Comparison of ENCODE assay signal across 15 mouse cellular contexts in the genomic region with DNA sequence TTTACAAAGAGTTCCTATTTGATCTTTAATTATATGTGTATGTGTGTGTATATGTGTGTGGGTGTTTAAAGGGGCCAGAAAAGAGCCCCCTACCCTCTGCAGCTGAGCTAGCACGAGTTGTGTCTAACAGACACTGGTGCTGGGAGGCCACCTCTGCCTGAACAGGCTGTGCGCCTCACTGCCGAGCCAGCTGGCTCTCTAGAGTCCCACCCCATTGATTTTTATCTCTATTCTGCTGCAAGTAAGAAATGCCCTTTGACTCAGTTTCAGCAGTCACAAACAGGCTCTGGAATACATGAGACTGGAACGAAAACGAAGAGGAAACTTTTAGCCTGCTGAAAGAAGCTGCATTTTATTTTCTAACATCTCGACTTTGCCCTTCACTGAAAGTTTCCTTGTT. TPM values are rescaled to one million over a fixed set of nuclear protein-coding genes. Genes with fewer than 3 reads are reported as not detected.
A peak's percentile ranks its signal among the peaks of the same experiment; 100 is the strongest.
DNase-seq lines count a peak whose midpoint lies in the region; ATAC-seq lines count a peak whose summit lies in the region.
"Had no signal": no experiment of that assay in that cellular context is flagged by ENCODE, and none has a peak within 500 bp of the region (broad histone marks: within the 10 kb centered on the region; RNA-seq: fewer than 3 reads in every experiment).

No protein-coding gene starts in this region.

- 56% methylated on average over 6 of the region's 6 CpGs for WGBS in embryonic facial prominence, embryonic 14.5 days
- WGBS in embryonic facial prominence, embryonic 10.5 days = 64% methylated on average over 6 of the region's 6 CpGs
- 53% methylated on average over 6 of the region's 6 CpGs for WGBS in kidney, embryonic 14.5 days
- 66% methylated on average over 6 of the region's 6 CpGs for WGBS in midbrain, embryonic 14.5 days
- 65% methylated on average over 6 of the region's 6 CpGs for WGBS in midbrain, embryonic 13.5 days
- WGBS in stomach, embryonic 16.5 days = 52% methylated on average over 6 of the region's 6 CpGs

- no peaks in the 10 kb centered on the region for H3K36me3 ChIP-seq in embryonic facial prominence, embryonic 14.5 days (ENCODE audit: control insufficient read depth, insufficient read depth, low read length)
- no peaks in the 10 kb centered on the region for H3K36me3 ChIP-seq in embryonic facial prominence, embryonic 10.5 days (replicated peaks)
- no peaks in the 10 kb centered on the region for H3K36me3 ChIP-seq in kidney, embryonic 14.5 days (ENCODE audit: control insufficient read depth, insufficient read depth, low read length)
- no peaks in the 10 kb centered on the region for H3K36me3 ChIP-seq in midbrain, embryonic 14.5 days (ENCODE audit: control insufficient read depth, insufficient read depth, low read length)
- H3K36me3 ChIP-seq in midbrain, embryonic 13.5 days = no peaks in the 10 kb centered on the region
- no peaks in the 10 kb centered on the region for H3K36me3 ChIP-seq in stomach, embryonic 16.5 days (ENCODE audit: control insufficient read depth, insufficient read depth, low read length)
- H3K36me3 ChIP-seq: hindbrain, embryonic 12.5 days; liver, embryonic 15.5 days had no signal

- H3K27me3 ChIP-seq in embryonic facial prominence, embryonic 14.5 days (replicated peaks; ENCODE audit: control insufficient read depth, insufficient read depth, low read length) = no peaks in the 10 kb centered on the region
- H3K27me3 ChIP-seq in embryonic facial prominence, embryonic 10.5 days (replicated peaks; ENCODE audit: low read depth, poor library complexity, severe bottlenecking) = no peaks in the 10 kb centered on the region
- H3K27me3 ChIP-seq in kidney, embryonic 14.5 days (ENCODE audit: control insufficient read depth, insufficient read depth, low read length) = no peaks in the 10 kb centered on the region
- H3K27me3 ChIP-seq in midbrain, embryonic 14.5 days (ENCODE audit: control insufficient read depth, insufficient read depth, low read length) = no peaks in the 10 kb centered on the region
- no peaks in the 10 kb centered on the region for H3K27me3 ChIP-seq in midbrain, embryonic 13.5 days
- no peaks in the 10 kb centered on the region; the same call in 1 of the 2 replicates for H3K27me3 ChIP-seq in stomach, embryonic 16.5 days (ENCODE audit: control insufficient read depth, insufficient read depth, low read length)
- H3K27me3 ChIP-seq: hindbrain, embryonic 12.5 days; liver, embryonic 15.5 days had no signal

- H3K27ac ChIP-seq in embryonic facial prominence, embryonic 14.5 days (replicated peaks; ENCODE audit: low read depth, low read length) = no peak overlapping the region
- H3K27ac ChIP-seq in embryonic facial prominence, embryonic 10.5 days (replicated peaks) = no peak overlapping the region
- no peak overlapping the region for H3K27ac ChIP-seq in kidney, embryonic 14.5 days (ENCODE audit: low read depth, low read length)
- no peak overlapping the region for H3K27ac ChIP-seq in midbrain, embryonic 14.5 days (replicated peaks; ENCODE audit: low read depth, low read length)
- H3K27ac ChIP-seq in midbrain, embryonic 13.5 days = no peak overlapping the region
- H3K27ac ChIP-seq in stomach, embryonic 16.5 days (ENCODE audit: low read length) = 0 out of 2 replicates have a peak overlapping the region, but pooled peaks have one; percentile 2
- H3K27ac ChIP-seq: hindbrain, embryonic 12.5 days; liver, embryonic 15.5 days had no signal

- H3K9me3 ChIP-seq in embryonic facial prominence, embryonic 14.5 days (ENCODE audit: control insufficient read depth, low read length) = no peaks in the 10 kb centered on the region
- H3K9me3 ChIP-seq in embryonic facial prominence, embryonic 10.5 days = no peaks in the 10 kb centered on the region
- no peaks in the 10 kb centered on the region for H3K9me3 ChIP-seq in kidney, embryonic 14.5 days (ENCODE audit: control insufficient read depth, low read length)
- H3K9me3 ChIP-seq in midbrain, embryonic 14.5 days (ENCODE audit: control insufficient read depth, low read length) = no peaks in the 10 kb centered on the region
- no peaks in the 10 kb centered on the region for H3K9me3 ChIP-seq in midbrain, embryonic 13.5 days
- H3K9me3 ChIP-seq in stomach, embryonic 16.5 days (replicated peaks; ENCODE audit: control insufficient read depth, low read length) = no peaks in the 10 kb centered on the region
- H3K9me3 ChIP-seq: hindbrain, embryonic 12.5 days; liver, embryonic 15.5 days had no signal

- ATAC-seq in embryonic facial prominence, embryonic 14.5 days (ENCODE audit: low read depth) = no peak
- ATAC-seq in kidney, embryonic 14.5 days (ENCODE audit: low FRiP score, low TSS enrichment) = peak; percentile 80
- no peak for ATAC-seq in midbrain, embryonic 14.5 days (ENCODE audit: low FRiP score, low TSS enrichment)
- ATAC-seq in midbrain, embryonic 13.5 days = no peak
- ATAC-seq in stomach, embryonic 16.5 days (ENCODE audit: insufficient read depth, low FRiP score) = peak; percentile 68
- ATAC-seq: Patski had no signal

- H3K4me2 ChIP-seq in embryonic facial prominence, embryonic 14.5 days (ENCODE audit: low read depth, low read length) = no peak overlapping the region
- no peak overlapping the region for H3K4me2 ChIP-seq in kidney, embryonic 14.5 days (replicated peaks; ENCODE audit: low read depth, low read length)
- H3K4me2 ChIP-seq in midbrain, embryonic 14.5 days (ENCODE audit: low read length) = no peak overlapping the region
- no peak overlapping the region for H3K4me2 ChIP-seq in midbrain, embryonic 13.5 days (replicated peaks)
- H3K4me2 ChIP-seq in stomach, embryonic 16.5 days (ENCODE audit: low read depth, low read length) = 0 out of 2 replicates have a peak overlapping the region, but pooled peaks have one; percentile 2
- H3K4me2 ChIP-seq: hindbrain, embryonic 12.5 days; liver, embryonic 15.5 days had no signal

- no peaks in the 10 kb centered on the region for H3K4me1 ChIP-seq in embryonic facial prominence, embryonic 14.5 days (ENCODE audit: control insufficient read depth, insufficient read depth, low read length)
- H3K4me1 ChIP-seq in embryonic facial prominence, embryonic 10.5 days = no peaks in the 10 kb centered on the region
- no peaks in the 10 kb centered on the region for H3K4me1 ChIP-seq in kidney, embryonic 14.5 days (ENCODE audit: control insufficient read depth, insufficient read depth, low read length)
- H3K4me1 ChIP-seq in midbrain, embryonic 14.5 days (ENCODE audit: control insufficient read depth, insufficient read depth, low read length) = no peaks in the 10 kb centered on the region
- no peaks in the 10 kb centered on the region for H3K4me1 ChIP-seq in midbrain, embryonic 13.5 days (replicated peaks)
- H3K4me1 ChIP-seq in stomach, embryonic 16.5 days (ENCODE audit: control insufficient read depth, insufficient read depth, low read length) = no peaks in the 10 kb centered on the region
- H3K4me1 ChIP-seq: hindbrain, embryonic 12.5 days; liver, embryonic 15.5 days had no signal

- H3K4me3 ChIP-seq in embryonic facial prominence, embryonic 14.5 days (ENCODE audit: low read depth, low read length) = no peak overlapping the region
- no peak overlapping the region for H3K4me3 ChIP-seq in embryonic facial prominence, embryonic 10.5 days
- no peak overlapping the region for H3K4me3 ChIP-seq in kidney, embryonic 14.5 days (ENCODE audit: low read length)
- no peak overlapping the region for H3K4me3 ChIP-seq in midbrain, embryonic 14.5 days (replicated peaks; ENCODE audit: low read depth, low read length)
- no peak overlapping the region for H3K4me3 ChIP-seq in midbrain, embryonic 13.5 days (replicated peaks)
- no peak overlapping the region for H3K4me3 ChIP-seq in stomach, embryonic 16.5 days (replicated peaks; ENCODE audit: low read length)
- H3K4me3 ChIP-seq: hindbrain, embryonic 12.5 days; liver, embryonic 15.5 days had no signal

- DNase-seq in embryonic facial prominence, embryonic 14.5 days (ENCODE audit: low spot score) = peak; percentile 22
- no peak for DNase-seq in embryonic facial prominence, embryonic 10.5 days (ENCODE audit: low spot score)
- DNase-seq in kidney, postnatal 10 days = no peak
- peak; percentile 1 for DNase-seq in midbrain, embryonic 14.5 days
- DNase-seq in layer of hippocampus, adult 9-11 months = no peak
- DNase-seq: cerebellum, adult 9-10 months; gastrocnemius, postnatal 25 days; left cerebral cortex, postnatal 4 days; thymus, adult 18-20 months had no signal

- H3K9ac ChIP-seq in embryonic facial prominence, embryonic 14.5 days (ENCODE audit: low read depth, low read length) = no peak overlapping the region
- no peak overlapping the region for H3K9ac ChIP-seq in kidney, embryonic 14.5 days (ENCODE audit: low read depth, low read length)
- H3K9ac ChIP-seq in midbrain, embryonic 14.5 days (replicated peaks; ENCODE audit: low read length) = no peak overlapping the region
- H3K9ac ChIP-seq in midbrain, embryonic 13.5 days (replicated peaks) = no peak overlapping the region
- no peak overlapping the region for H3K9ac ChIP-seq in stomach, embryonic 16.5 days (ENCODE audit: low read length)
- H3K9ac ChIP-seq: hindbrain, embryonic 12.5 days; liver, embryonic 15.5 days had no signal

RNA-seq across cellular contexts. Expression of a gene that starts 22.8 kb away (rescaled TPM):
- polyA plus RNA-seq in embryonic facial prominence, embryonic 14.5 days (2014; fragmentation: Nextera tagmentation; extraction: Ambion mirVana) = not detected in 2 replicates
- not detected in 2 replicates for polyA plus RNA-seq in embryonic facial prominence, embryonic 10.5 days (2016; fragmentation: Nextera tagmentation; extraction: Ambion mirVana)
- polyA plus RNA-seq in kidney, embryonic 14.5 days (2014; fragmentation: Nextera tagmentation; extraction: Ambion mirVana) = not detected in 2 replicates
- not detected in 2 replicates for polyA plus RNA-seq in midbrain, embryonic 14.5 days (2014; fragmentation: Nextera tagmentation; extraction: Ambion mirVana)
- not detected in 2 replicates for polyA plus RNA-seq in midbrain, embryonic 13.5 days (2015; fragmentation: Nextera tagmentation; extraction: Ambion mirVana)
- not detected in 2 replicates for polyA plus RNA-seq in stomach, embryonic 16.5 days (2015; fragmentation: Nextera tagmentation; extraction: Ambion mirVana)
- polyA plus RNA-seq: hindbrain, embryonic 12.5 days; liver, embryonic 15.5 days; Patski had no signal

Comparison
In these comparisons a context has a peak if more than half of its experiments do, and no peak if none do; other contexts are left out.
1. DNase-seq: peak in embryonic facial prominence, embryonic 14.5 days (single experiment) and midbrain, embryonic 14.5 days (single experiment); none in embryonic facial prominence, embryonic 10.5 days (single experiment), kidney, postnatal 10 days (single experiment) and layer of hippocampus, adult 9-11 months (single experiment).
2. ATAC-seq: peak in kidney, embryonic 14.5 days (single experiment) and stomach, embryonic 16.5 days (single experiment); none in embryonic facial prominence, embryonic 14.5 days (single experiment), midbrain, embryonic 14.5 days (single experiment) and midbrain, embryonic 13.5 days (single experiment).